Mouse (Mus musculus): ENCODE data around the gene Morc3. TPM values are rescaled to one million over a fixed set of nuclear protein-coding genes. Genes with fewer than 3 reads are reported as not detected.

Morc3 gene
- polyA plus RNA-seq, 1 experiment from 2014 or later: 36.8 TPM

DNA sequence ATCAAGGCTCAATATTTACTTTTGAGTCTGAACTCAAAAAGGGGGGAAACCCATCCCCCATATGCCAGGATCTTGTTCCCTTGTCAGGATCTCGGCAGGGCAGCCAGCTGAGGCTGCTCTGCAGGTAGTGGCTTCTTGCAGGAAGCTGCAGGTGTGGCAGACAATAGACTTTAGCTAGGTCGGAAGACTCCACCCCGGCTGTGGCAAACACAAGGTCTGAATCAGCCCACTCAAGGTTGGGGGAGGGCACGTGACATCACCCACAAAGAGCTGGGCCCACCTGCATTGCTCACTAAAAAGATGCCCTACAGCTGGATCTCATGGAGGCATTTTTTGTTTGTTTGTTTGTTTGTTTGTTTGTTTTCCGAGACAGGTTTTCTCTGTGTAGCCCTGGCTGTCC is 75.8 kb downstream of the Morc3 start:
- H3K9ac ChIP-seq (ENCODE audit: low read length): no peak overlapping the region
- DNase-seq (ENCODE audit: low spot score): no peak
- WGBS: 73% methylated on average over 5 of the region's 5 CpGs

DNA sequence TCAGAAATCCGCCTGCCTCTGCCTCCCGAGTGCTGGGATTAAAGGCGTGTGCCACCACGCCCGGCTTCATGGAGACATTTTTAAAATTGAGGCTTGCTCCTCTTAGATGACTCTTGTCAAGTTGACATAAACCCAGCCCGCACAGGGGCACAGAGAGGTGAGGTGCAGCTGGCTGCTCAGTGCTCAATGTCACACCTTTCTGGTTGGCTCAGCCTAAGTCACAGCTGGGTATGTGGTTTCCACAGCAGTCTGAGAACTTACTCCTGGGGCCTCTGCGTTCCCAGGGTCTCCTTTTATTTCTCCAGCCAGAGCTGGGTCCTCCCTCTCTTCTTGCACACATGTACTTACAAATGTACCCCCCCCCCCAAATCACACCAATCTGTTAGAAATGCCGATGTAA is 76.3 kb downstream of the Morc3 start:
- DNase-seq (ENCODE audit: low spot score): no peak
- 92% methylated on average over 8 of the region's 8 CpGs for WGBS
- ATAC-seq (replicated peaks; ENCODE audit: low FRiP score, low TSS enrichment, low read depth): no peak

More for the DNA sequence above, 75.8 kb downstream of the Morc3 start:
- ATAC-seq (replicated peaks; ENCODE audit: low FRiP score, low TSS enrichment, low read depth): no peak
- Histone ChIP-seq H3K36me3 (ENCODE audit: control insufficient read depth, insufficient read depth, low read length) (peaks cover 15% of the 10 kb centered on the region), H3K4me2 (ENCODE audit: low read length) (no peak overlapping the region), H3K4me3 (ENCODE audit: low read depth, low read length) (no peak overlapping the region), H3K27ac (ENCODE audit: low read depth) (no peak overlapping the region), H3K27me3 (replicated peaks; ENCODE audit: control insufficient read depth, insufficient read depth, low read length) (no peaks in the 10 kb centered on the region), H3K4me1 (replicated peaks; ENCODE audit: control insufficient read depth, insufficient read depth, low read length) (peaks cover 7% of the 10 kb centered on the region; the same call in 1 of the 2 replicates), H3K9me3 (ENCODE audit: control insufficient read depth, low read length) (no peaks in the 10 kb centered on the region)

DNA sequence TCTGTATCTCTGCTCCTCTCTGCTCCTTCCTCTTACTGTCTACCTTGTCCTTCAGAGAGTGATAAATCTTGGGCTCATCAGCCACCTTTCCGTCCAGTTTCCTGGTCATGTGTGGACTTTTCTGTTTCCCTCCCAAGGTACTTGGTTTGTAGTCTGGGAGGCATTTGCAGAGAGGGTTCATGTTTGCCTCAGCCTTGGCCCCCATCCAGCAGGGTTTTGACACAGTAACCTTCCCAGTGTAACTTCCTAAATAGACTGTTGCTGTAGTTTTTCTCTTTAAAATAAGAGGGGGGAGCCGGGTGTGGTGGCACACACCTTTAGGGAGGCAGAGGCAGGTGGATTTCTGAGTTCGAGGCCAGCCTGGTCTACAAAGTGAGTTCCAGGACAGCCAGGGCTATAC is 78.0 kb downstream of the Morc3 start:
- DNase-seq (ENCODE audit: low spot score) (no peak), ATAC-seq (replicated peaks; ENCODE audit: low FRiP score, low TSS enrichment, low read depth) (no peak)
- no peaks in the 10 kb centered on the region for H3K27me3 ChIP-seq (replicated peaks; ENCODE audit: control insufficient read depth, insufficient read depth, low read length)
- 75% methylated on average over 3 of the region's 3 CpGs for WGBS
- no peaks in the 10 kb centered on the region for H3K9me3 ChIP-seq (ENCODE audit: control insufficient read depth, low read length)
- H3K36me3 ChIP-seq (ENCODE audit: control insufficient read depth, insufficient read depth, low read length): peaks cover 7% of the 10 kb centered on the region
- H3K27ac ChIP-seq (ENCODE audit: low read depth): no peak overlapping the region
- H3K4me3 ChIP-seq (ENCODE audit: low read depth, low read length): no peak overlapping the region
- H3K4me2 ChIP-seq (ENCODE audit: low read length): no peak overlapping the region
- H3K4me1 ChIP-seq (replicated peaks; ENCODE audit: control insufficient read depth, insufficient read depth, low read length): peaks cover 8% of the 10 kb centered on the region; the same call in 1 of the 2 replicates
- no peak overlapping the region for H3K9ac ChIP-seq (ENCODE audit: low read length)

More for the DNA sequence above, 76.3 kb downstream of the Morc3 start:
- no peak overlapping the region for H3K4me3 ChIP-seq (ENCODE audit: low read depth, low read length)
- no peak overlapping the region for H3K4me2 ChIP-seq (ENCODE audit: low read length)
- peaks cover 11% of the 10 kb centered on the region for H3K36me3 ChIP-seq (ENCODE audit: control insufficient read depth, insufficient read depth, low read length)
- no peak overlapping the region for H3K27ac ChIP-seq (ENCODE audit: low read depth)
- H3K27me3 ChIP-seq (replicated peaks; ENCODE audit: control insufficient read depth, insufficient read depth, low read length): no peaks in the 10 kb centered on the region
- H3K9me3 ChIP-seq (ENCODE audit: control insufficient read depth, low read length): no peaks in the 10 kb centered on the region
- no peak overlapping the region for H3K9ac ChIP-seq (ENCODE audit: low read length)
- H3K4me1 ChIP-seq (replicated peaks; ENCODE audit: control insufficient read depth, insufficient read depth, low read length): peaks cover 8% of the 10 kb centered on the region; the same call in 1 of the 2 replicates

DNA sequence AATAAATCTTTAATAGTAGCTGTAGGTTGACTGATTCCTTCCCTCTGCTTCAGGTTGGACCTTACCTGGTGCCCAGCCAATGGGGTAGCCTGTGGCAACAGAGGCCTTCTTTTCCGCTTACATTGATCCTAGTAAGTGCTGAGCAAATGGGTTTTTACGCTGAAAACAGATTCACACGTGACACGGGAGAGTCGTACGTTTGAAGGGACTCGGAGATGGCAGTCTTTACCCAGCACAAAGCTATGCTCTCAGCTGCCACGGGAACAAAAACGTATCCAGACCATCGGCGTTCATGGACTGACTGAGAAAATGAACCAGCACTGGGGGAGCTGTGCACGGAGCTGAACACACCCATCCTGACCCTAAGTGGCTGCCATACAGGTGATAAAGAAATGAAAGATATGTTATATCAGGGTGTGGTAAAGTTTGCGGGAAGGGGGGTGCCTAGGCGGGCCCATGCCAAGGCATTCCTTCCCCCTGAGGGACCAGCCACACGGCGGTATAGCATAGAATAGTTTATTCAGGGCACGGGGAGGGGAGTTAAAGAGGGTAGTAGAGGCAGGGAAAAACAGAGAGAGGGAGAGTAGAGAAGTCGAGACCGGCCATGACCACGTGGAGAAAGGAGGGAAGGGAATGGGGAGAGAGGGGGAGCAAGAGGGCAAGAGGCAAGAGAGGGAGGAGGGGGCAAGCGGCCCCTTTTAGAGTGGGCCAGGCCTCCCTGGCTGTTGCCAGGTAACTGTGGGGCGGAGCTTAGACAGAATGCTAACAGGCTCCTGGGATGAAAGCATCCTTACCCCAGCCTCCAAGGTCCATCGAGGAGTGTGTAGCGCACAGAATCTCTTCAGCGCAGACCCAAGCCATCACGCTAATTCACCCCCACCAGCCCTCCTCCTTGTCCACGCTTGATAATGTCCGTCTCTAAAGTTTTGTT is 79.1 kb downstream of the Morc3 start:
- H3K27ac ChIP-seq (ENCODE audit: low read depth): no peak overlapping the region
- no peaks in the 10 kb centered on the region for H3K27me3 ChIP-seq (replicated peaks; ENCODE audit: control insufficient read depth, insufficient read depth, low read length)
- peaks cover 8% of the 10 kb centered on the region; the same call in 1 of the 2 replicates for H3K4me1 ChIP-seq (replicated peaks; ENCODE audit: control insufficient read depth, insufficient read depth, low read length)
- DNase-seq (ENCODE audit: low spot score): no peak
- no peak overlapping the region for H3K4me3 ChIP-seq (ENCODE audit: low read depth, low read length)
- H3K9me3 ChIP-seq (ENCODE audit: control insufficient read depth, low read length): no peaks in the 10 kb centered on the region
- peak; percentile 29; the same call in 1 of the 2 replicates for ATAC-seq (replicated peaks; ENCODE audit: low FRiP score, low TSS enrichment, low read depth)
- H3K4me2 ChIP-seq (ENCODE audit: low read length): no peak overlapping the region
- WGBS: 62% methylated on average over 28 of the region's 28 CpGs
- H3K36me3 ChIP-seq (ENCODE audit: control insufficient read depth, insufficient read depth, low read length): 0 out of 2 replicates have a peak, but pooled peaks cover 3% of the 10 kb centered on the region
- H3K9ac ChIP-seq (ENCODE audit: low read length): no peak overlapping the region

DNA sequence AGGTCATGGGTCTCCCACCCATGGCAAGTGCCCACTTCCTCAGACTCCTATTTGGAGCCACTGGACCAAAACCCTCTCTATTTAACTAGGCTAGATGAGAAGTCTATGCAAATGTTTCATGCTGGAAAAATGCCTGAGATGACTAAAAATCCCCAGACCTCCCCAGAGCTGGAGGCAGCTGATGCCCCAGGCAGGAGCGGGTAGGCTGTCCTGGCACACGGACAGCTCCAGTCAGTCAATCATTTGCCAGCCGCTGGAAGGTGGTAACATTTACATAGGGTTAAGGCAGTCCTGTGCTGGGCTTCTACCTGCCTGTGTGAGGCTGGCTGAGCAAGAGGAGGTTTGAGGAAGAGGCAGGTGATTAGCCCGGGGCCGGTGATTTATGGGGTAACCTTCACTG is 80.2 kb downstream of the Morc3 start:
- Histone ChIP-seq H3K27me3 (replicated peaks; ENCODE audit: control insufficient read depth, insufficient read depth, low read length) (no peaks in the 10 kb centered on the region), H3K4me1 (replicated peaks; ENCODE audit: control insufficient read depth, insufficient read depth, low read length) (peaks cover 8% of the 10 kb centered on the region; the same call in 1 of the 2 replicates), H3K9me3 (ENCODE audit: control insufficient read depth, low read length) (no peaks in the 10 kb centered on the region), H3K4me3 (ENCODE audit: low read depth, low read length) (no peak overlapping the region), H3K9ac (ENCODE audit: low read length) (no peak overlapping the region), H3K36me3 (ENCODE audit: control insufficient read depth, insufficient read depth, low read length) (no peaks in the 10 kb centered on the region), H3K27ac (ENCODE audit: low read depth) (no peak overlapping the region), H3K4me2 (ENCODE audit: low read length) (no peak overlapping the region)
- 34% methylated on average over 5 of the region's 5 CpGs for WGBS
- DNase-seq (ENCODE audit: low spot score) (no peak), ATAC-seq (replicated peaks; ENCODE audit: low FRiP score, low TSS enrichment, low read depth) (no peak)

DNA sequence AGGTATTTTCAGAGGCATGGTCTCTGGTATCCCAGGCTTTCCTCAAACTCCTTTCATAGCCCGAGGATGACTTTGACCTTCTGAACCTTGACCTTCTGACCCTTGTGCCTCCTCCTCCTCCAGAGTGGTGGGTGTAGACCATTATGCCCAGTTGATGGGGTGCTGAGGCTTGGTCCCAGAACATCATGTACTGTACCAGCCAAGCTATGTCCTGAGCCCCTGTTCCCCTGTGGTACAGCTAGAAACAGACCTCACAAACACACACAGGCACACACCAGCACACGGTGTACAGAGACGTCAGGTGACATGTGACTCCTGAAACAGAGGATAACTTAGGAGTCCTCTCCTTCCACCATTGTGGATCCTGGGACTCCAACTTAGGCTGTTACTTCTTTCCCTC is 80.9 kb downstream of the Morc3 start:
- Histone ChIP-seq H3K9me3 (ENCODE audit: control insufficient read depth, low read length) (no peaks in the 10 kb centered on the region), H3K4me2 (ENCODE audit: low read length) (no peak overlapping the region), H3K9ac (ENCODE audit: low read length) (no peak overlapping the region), H3K4me3 (ENCODE audit: low read depth, low read length) (no peak overlapping the region), H3K27ac (ENCODE audit: low read depth) (no peak overlapping the region), H3K4me1 (replicated peaks; ENCODE audit: control insufficient read depth, insufficient read depth, low read length) (peaks cover 9% of the 10 kb centered on the region; the same call in 1 of the 2 replicates), H3K27me3 (replicated peaks; ENCODE audit: control insufficient read depth, insufficient read depth, low read length) (no peaks in the 10 kb centered on the region), H3K36me3 (ENCODE audit: control insufficient read depth, insufficient read depth, low read length) (no peaks in the 10 kb centered on the region)
- ATAC-seq (replicated peaks; ENCODE audit: low FRiP score, low TSS enrichment, low read depth) (no peak), DNase-seq (ENCODE audit: low spot score) (no peak)
- 53% methylated on average over 3 of the region's 3 CpGs for whole genome bisulfite sequencing

DNA sequence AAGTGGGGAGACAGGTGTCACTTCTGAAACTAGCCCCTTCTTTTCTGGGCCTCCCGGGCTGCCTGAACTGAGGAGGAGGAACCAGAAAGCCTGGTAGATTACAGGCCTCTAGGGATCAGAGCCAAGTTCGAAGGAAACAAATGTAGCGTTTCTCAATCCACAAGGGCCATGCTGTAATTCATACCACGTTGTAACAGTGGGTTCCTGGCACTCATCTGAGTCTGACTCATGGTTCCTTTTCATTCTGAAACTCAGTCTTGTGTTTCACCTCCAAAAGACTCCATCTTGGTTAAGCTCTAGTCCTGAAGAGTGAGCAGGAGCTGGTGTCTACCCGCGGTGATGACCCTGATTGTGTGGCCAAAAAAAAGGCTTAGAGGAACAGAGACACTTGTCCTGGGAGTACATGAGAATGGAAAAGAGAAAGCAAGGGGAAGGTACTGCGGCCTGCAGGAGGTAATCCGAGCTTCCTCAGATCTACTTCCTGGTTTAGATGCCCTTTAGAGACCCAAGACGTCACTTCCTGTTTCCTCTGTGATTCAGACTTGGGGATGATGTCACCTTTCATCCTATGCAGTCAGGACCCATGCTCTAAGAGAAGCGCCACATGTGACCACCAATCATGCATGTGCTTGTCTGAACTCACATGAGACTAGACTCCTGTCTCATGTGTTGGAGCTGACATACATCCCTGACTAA is 82.1 kb downstream of the Morc3 start:
- Histone ChIP-seq H3K36me3 (ENCODE audit: control insufficient read depth, insufficient read depth, low read length) (no peaks in the 10 kb centered on the region), H3K27me3 (replicated peaks; ENCODE audit: control insufficient read depth, insufficient read depth, low read length) (no peaks in the 10 kb centered on the region), H3K27ac (ENCODE audit: low read depth) (no peak overlapping the region), H3K4me3 (ENCODE audit: low read depth, low read length) (no peak overlapping the region), H3K4me2 (ENCODE audit: low read length) (no peak overlapping the region), H3K4me1 (replicated peaks; ENCODE audit: control insufficient read depth, insufficient read depth, low read length) (peaks cover 11% of the 10 kb centered on the region; the same call in 1 of the 2 replicates), H3K9me3 (ENCODE audit: control insufficient read depth, low read length) (no peaks in the 10 kb centered on the region), H3K9ac (ENCODE audit: low read length) (no peak overlapping the region)
- ATAC-seq (replicated peaks; ENCODE audit: low FRiP score, low TSS enrichment, low read depth) (no peak), DNase-seq (ENCODE audit: low spot score) (no peak)
- 75% methylated on average over 10 of the region's 10 CpGs for WGBS

DNA sequence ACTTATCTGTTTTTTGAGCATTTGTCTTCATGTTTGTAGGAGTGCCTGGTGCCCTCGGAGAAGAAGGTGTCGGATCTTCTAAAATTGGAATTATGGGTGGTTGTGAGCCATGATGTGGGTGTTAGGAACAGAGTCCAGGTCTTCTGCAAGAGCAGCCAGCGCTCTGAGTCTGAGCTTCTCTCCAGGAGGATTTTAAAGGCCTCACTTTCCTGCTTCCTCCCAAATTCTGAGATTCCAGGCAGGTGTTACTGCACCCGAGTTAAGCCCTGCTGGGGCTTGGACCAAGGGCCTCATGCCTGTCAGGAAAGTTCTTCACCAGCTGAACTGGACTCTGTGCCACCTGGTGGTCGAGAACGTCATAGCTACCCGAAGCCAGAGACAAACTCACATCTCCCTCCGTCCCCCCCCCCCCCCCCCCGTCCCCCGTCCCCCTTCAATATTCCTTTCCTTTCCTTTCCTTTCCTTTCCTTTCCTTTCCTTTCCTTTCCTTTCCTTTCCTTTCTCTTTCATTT is 83.5 kb downstream of the Morc3 start:
- WGBS: 35% methylated on average over 8 of the region's 10 CpGs
- no peak for ATAC-seq (replicated peaks; ENCODE audit: low FRiP score, low TSS enrichment, low read depth)
- H3K36me3 ChIP-seq (ENCODE audit: control insufficient read depth, insufficient read depth, low read length): no peaks in the 10 kb centered on the region

More for the DNA sequence above, 83.5 kb downstream of the Morc3 start:
- Histone ChIP-seq H3K27ac (ENCODE audit: low read depth) (no peak overlapping the region), H3K4me1 (replicated peaks; ENCODE audit: control insufficient read depth, insufficient read depth, low read length) (peaks cover 11% of the 10 kb centered on the region; the same call in 1 of the 2 replicates), H3K27me3 (replicated peaks; ENCODE audit: control insufficient read depth, insufficient read depth, low read length) (no peaks in the 10 kb centered on the region), H3K4me2 (ENCODE audit: low read length) (no peak overlapping the region), H3K9me3 (ENCODE audit: control insufficient read depth, low read length) (no peaks in the 10 kb centered on the region), H3K9ac (ENCODE audit: low read length) (no peak overlapping the region), H3K4me3 (ENCODE audit: low read depth, low read length) (no peak overlapping the region)
- no peak for DNase-seq (ENCODE audit: low spot score)
